Mouse (Mus musculus) ES-Bruce4 (cell line): ENCODE data around the gene Oscp1.

Experiments
- CTCF ChIP-seq: IDR thresholded peaks from one replicate; pipeline ENCODE4 v1.8.1; 2011; ENCODE audit warnings: low read depth, low read length
- EP300 ChIP-seq: IDR thresholded peaks from 2 replicates; pipeline ENCODE4 v1.6.1; 2011; ENCODE audit warnings: low read depth, low read length; ENCODE audit not compliant: insufficient read depth
- POLR2A ChIP-seq: IDR thresholded peaks from one replicate; pipeline ENCODE4 v1.8.1; 2011; ENCODE audit warnings: low read length; ENCODE audit not compliant: insufficient read depth

DNA sequence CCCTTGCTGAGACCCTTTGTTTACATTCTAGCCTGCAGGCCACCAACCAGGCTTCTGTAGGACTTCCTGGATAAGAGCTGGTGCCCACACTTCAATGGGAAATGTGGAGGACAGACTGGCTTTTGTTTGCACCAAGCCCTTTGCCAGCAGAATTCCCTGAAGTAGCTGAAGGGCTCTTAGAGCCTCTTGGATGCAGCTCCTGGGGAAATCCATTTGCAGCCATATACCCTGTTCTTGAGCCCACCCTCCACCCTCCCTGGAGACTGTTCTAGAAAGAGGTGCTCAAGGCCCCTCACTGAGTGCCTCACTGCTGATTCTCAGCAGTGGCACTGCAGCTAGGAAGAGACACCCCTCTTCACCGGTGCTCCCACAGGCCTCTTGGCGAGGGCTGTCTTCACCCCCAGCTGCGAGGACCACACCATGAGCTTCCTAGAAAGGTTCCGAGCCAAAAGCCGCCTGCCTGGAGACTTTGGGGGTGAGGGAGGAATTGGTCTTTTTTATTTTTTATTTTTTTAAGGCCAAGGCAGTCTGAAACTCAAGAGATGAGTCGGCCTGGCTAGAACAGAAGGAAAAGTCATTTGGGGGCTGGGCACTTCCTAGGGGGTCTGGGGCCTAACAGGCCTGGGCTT is 74.4 kb downstream of the Oscp1 start:
- TF ChIP-seq CTCF (no peak), POLR2A (no peak), EP300 (no peak)
